Mouse (Mus musculus): ENCODE data around the gene Sult3a2. TPM values are rescaled to one million over a fixed set of nuclear protein-coding genes. Genes with fewer than 3 reads are reported as not detected.

Sult3a2 gene
- polyA plus RNA-seq, 1 experiment from 2014 or later, result not detected

GRCm38 (mm10) chr10:33723764-33724163 lies 62.7 kb downstream of the Sult3a2 start:
- no peaks in the 10 kb centered on the region for H3K27me3 ChIP-seq
- H3K9me3 ChIP-seq (replicated peaks), result no peaks in the 10 kb centered on the region
- no peak overlapping the region for H3K27ac ChIP-seq
- H3K36me3 ChIP-seq (ENCODE audit: poor library complexity, severe bottlenecking), result no peaks in the 10 kb centered on the region
- no peaks in the 10 kb centered on the region for H3K4me1 ChIP-seq
- ATAC-seq, result no peak
- H3K4me3 ChIP-seq, result no peak overlapping the region
- no peak overlapping the region for H3K4me2 ChIP-seq
- H3K9ac ChIP-seq, result no peak overlapping the region
- 21% methylated on average over 6 of the region's 6 CpGs for WGBS

- Histone ChIP-seq H3K27ac (no peak overlapping the region), H3K27me3 (no peaks in the 10 kb centered on the region), H3K9me3 (replicated peaks) (no peaks in the 10 kb centered on the region), H3K4me3 (no peak overlapping the region), H3K4me2 (no peak overlapping the region), H3K36me3 (ENCODE audit: poor library complexity, severe bottlenecking) (no peaks in the 10 kb centered on the region), H3K9ac (no peak overlapping the region), H3K4me1 (no peaks in the 10 kb centered on the region)
- ATAC-seq, result peak; percentile 30; the same call in 1 of the 2 replicates
- WGBS, result 39% methylated on average over 4 of the region's 4 CpGs
Measured at GRCm38 (mm10) chr10:33721827-33722438, 64.6 kb downstream of the Sult3a2 start.

Other genes starting within 250 kb of the Sult3a2 start
- 4.9 and 5.3 TPM in 2 replicates for gene Clvs2, start 161.9 kb downstream of the Sult3a2 start, polyA plus RNA-seq (2015; fragmentation: Nextera tagmentation; extraction: Ambion mirVana)
- not detected in 2 replicates for gene Sult3a1, start 71.0 kb upstream of the Sult3a2 start, polyA plus RNA-seq (2015; fragmentation: Nextera tagmentation; extraction: Ambion mirVana)
- gene Rsph4a, start 118.4 kb upstream of the Sult3a2 start, polyA plus RNA-seq (2015; fragmentation: Nextera tagmentation; extraction: Ambion mirVana), result 0.34 and 0.52 TPM in 2 replicates
- gene Zup1, start 164.6 kb upstream of the Sult3a2 start, polyA plus RNA-seq (2015; fragmentation: Nextera tagmentation; extraction: Ambion mirVana), result 25.1 and 27.5 TPM in 2 replicates
- gene Rwdd1, start 232.9 kb upstream of the Sult3a2 start, polyA plus RNA-seq (2015; fragmentation: Nextera tagmentation; extraction: Ambion mirVana), result 144 and 170 TPM in 2 replicates

Data from forebrain, embryonic 13.5 days (tissue).